ENCODE assay signal across 27 mouse cellular contexts in genomic region chr12:15771686-15772085, GRCm38 (mm10). TPM values are rescaled to one million over a fixed set of nuclear protein-coding genes. Genes with fewer than 3 reads are reported as not detected.
DNase-seq lines count a peak whose midpoint lies in the region; TF ChIP-seq lines count a peak whose summit lies in the region.
"Had no signal": no experiment of that assay in that cellular context is flagged by ENCODE, and none has a peak within 500 bp of the region (broad histone marks: within the 10 kb centered on the region; RNA-seq: fewer than 3 reads in every experiment).

No protein-coding gene starts in this region.

- no peaks in the 10 kb centered on the region for H3K36me3 ChIP-seq in midbrain, embryonic 10.5 days
- H3K36me3 ChIP-seq: embryonic facial prominence, embryonic 12.5 days; G1E; heart, embryonic 12.5 days; heart, embryonic 15.5 days; hindbrain, embryonic 10.5 days; hindbrain, embryonic 13.5 days had no signal

- 87% methylated on average over 6 of the region's 6 CpGs for WGBS in midbrain, embryonic 10.5 days

- peak overlapping the region; percentile 53 for H3K27ac ChIP-seq in embryonic fibroblast, embryonic 13.5 days (ENCODE audit: insufficient read depth, low read length)
- H3K27ac ChIP-seq in midbrain, embryonic 10.5 days (replicated peaks): no peak overlapping the region
- H3K27ac ChIP-seq: embryonic facial prominence, embryonic 12.5 days; heart, embryonic 15.5 days; hindbrain, embryonic 10.5 days; hindbrain, embryonic 13.5 days; hindbrain, postnatal 0 days had no signal

- no peak for TF ChIP-seq POLR2A in embryonic fibroblast, embryonic 13.5 days (IDR thresholded peaks at IDR 0.05; ENCODE audit: low read depth, low read length)

- DNase-seq in heart, adult 11 months: peak; percentile 85
- DNase-seq in heart, adult 8-10 months (ENCODE audit: low spot score): no peak
- DNase-seq in 3T3-L1 (ENCODE audit: low read depth, low spot score) (peak; percentile 25), NIH3T3 (ENCODE audit: low read depth) (peak; percentile 74)
- no peak for DNase-seq in adrenal gland, postnatal 10 days
- DNase-seq in neural tube, embryonic 10.5 days (ENCODE audit: extremely low spot score, low spot score): no peak
- DNase-seq in midbrain, embryonic 10.5 days (ENCODE audit: low spot score): no peak
- DNase-seq: adrenal gland, postnatal 14 days; B cell, adult 2 months; cerebellum, adult 11-12 months; cerebellum, adult 8-10 months; cerebellum, postnatal 10 days; forebrain, postnatal 0 days; gastrocnemius, postnatal 10 days; gastrocnemius, postnatal 36 days; heart, postnatal 10 days; heart, postnatal 36 days; kidney, adult 18-20 months had no signal

- no peak for TF ChIP-seq CTCF in embryonic fibroblast, embryonic 13.5 days (IDR thresholded peaks at IDR 0.05; ENCODE audit: borderline replicate concordance, insufficient read depth, low read length)

- H3K4me1 ChIP-seq in embryonic fibroblast, embryonic 13.5 days (ENCODE audit: control insufficient read depth, insufficient read depth, low read length): no peaks in the 10 kb centered on the region; the same call in 1 of the 2 replicates
- H3K4me1 ChIP-seq in midbrain, embryonic 10.5 days: no peaks in the 10 kb centered on the region
- H3K4me1 ChIP-seq: embryonic facial prominence, embryonic 12.5 days; hindbrain, embryonic 10.5 days; hindbrain, embryonic 13.5 days had no signal

- no peaks in the 10 kb centered on the region for H3K9me3 ChIP-seq in midbrain, embryonic 10.5 days (replicated peaks)
- H3K9me3 ChIP-seq: embryonic facial prominence, embryonic 12.5 days; G1E; heart, embryonic 12.5 days; heart, embryonic 15.5 days; hindbrain, embryonic 10.5 days; hindbrain, embryonic 13.5 days had no signal

- no peaks in the 10 kb centered on the region for H3K27me3 ChIP-seq in midbrain, embryonic 10.5 days (ENCODE audit: low read depth, poor library complexity, severe bottlenecking)
- H3K27me3 ChIP-seq: CH12.LX; embryonic facial prominence, embryonic 12.5 days; heart, embryonic 12.5 days; heart, embryonic 15.5 days; hindbrain, embryonic 13.5 days had no signal

- H3K4me3 ChIP-seq in embryonic fibroblast, embryonic 13.5 days (ENCODE audit: insufficient read depth, low read length): no peak overlapping the region
- H3K4me3 ChIP-seq in midbrain, embryonic 10.5 days: no peak overlapping the region
- H3K4me3 ChIP-seq: embryonic facial prominence, embryonic 12.5 days; heart, embryonic 12.5 days; heart, embryonic 15.5 days; hindbrain, embryonic 10.5 days; hindbrain, embryonic 13.5 days had no signal

RNA-seq across cellular contexts. Expression of gene Trib2, which starts 45.0 kb away (rescaled TPM):
- 10 to 100 TPM; 21.9 to 36.3 (median 30.1) TPM for total RNA-seq in heart, adult 8-10 months (2022)
- 30.2 and 34.0 TPM in 2 replicates for polyA plus RNA-seq in embryonic fibroblast, embryonic 13.5 days (2011; ENCODE audit: insufficient read length, low read depth, missing spikeins)
- 10 to 100 TPM; 24.8 to 25.1 TPM for total RNA-seq in adrenal gland, postnatal 10 days (2021)
- polyA plus RNA-seq in midbrain, embryonic 10.5 days (2016; fragmentation: Nextera tagmentation; extraction: Ambion mirVana): 46.5 and 59.2 TPM in 2 replicates
- polyA plus RNA-seq: G1E had no signal

Comparison
In these comparisons a context has a peak if more than half of its experiments do, and no peak if none do; other contexts are left out.
1. DNase-seq: peak in heart, adult 11 months (single experiment), 3T3-L1 (single experiment) and NIH3T3 (single experiment); none in heart, adult 8-10 months (single experiment), adrenal gland, postnatal 10 days (single experiment), neural tube, embryonic 10.5 days (single experiment) and midbrain, embryonic 10.5 days (single experiment).